Mouse (Mus musculus): ENCODE data around the gene Dusp12. TPM values are rescaled to one million over a fixed set of nuclear protein-coding genes. Genes with fewer than 3 reads are reported as not detected.

Dusp12 gene
- polyA plus RNA-seq, 1 experiment, result 45.9 TPM

- Histone ChIP-seq H3K9me3 (replicated peaks; ENCODE audit: control insufficient read depth, insufficient read depth, low read length, poor library complexity, severe bottlenecking) (no peaks in the 10 kb centered on the region), H3K27me3 (ENCODE audit: control insufficient read depth, insufficient read depth, low read length, poor library complexity, severe bottlenecking) (no peaks in the 10 kb centered on the region), H3K36me3 (ENCODE audit: control insufficient read depth, insufficient read depth, low read length, poor library complexity, severe bottlenecking) (0 out of 2 replicates have a peak, but pooled peaks cover 3% of the 10 kb centered on the region), H3K9ac (ENCODE audit: low read depth, poor library complexity, severe bottlenecking) (peak overlapping the region; percentile 76), H3K4me3 (ENCODE audit: low read depth, low read length) (peak overlapping the region; percentile 98), H3K4me1 (ENCODE audit: control insufficient read depth, insufficient read depth, low read length) (no peaks in the 10 kb centered on the region), H3K27ac (ENCODE audit: insufficient read depth, low read length) (peak overlapping the region; percentile 36; the same call in 1 of the 2 replicates)
- no peak for TF ChIP-seq CTCF (IDR thresholded peaks at IDR 0.05; ENCODE audit: low read depth, low read length)
- peak; percentile 64 for TF ChIP-seq POLR2A (IDR thresholded peaks at IDR 0.05; ENCODE audit: insufficient read depth, low read length)
- TF ChIP-seq EP300 (IDR thresholded peaks at IDR 0.05; ENCODE audit: insufficient read depth, low read depth, low read length), result peak; percentile 56; the same call in 1 of the 2 replicates
Observed at GRCm38 (mm10) chr1:170868107-170868904, 17.0 kb downstream of the Dusp12 start.

GRCm38 (mm10) chr1:170867691-170868105 lies 17.6 kb downstream of the Dusp12 start, which contains the start of gene Atf6:
Gene Atf6 (minus strand): TSS chr1:170867771.
- H3K36me3 ChIP-seq (ENCODE audit: control insufficient read depth, insufficient read depth, low read length, poor library complexity, severe bottlenecking), result no peaks in the 10 kb centered on the region
- no peaks in the 10 kb centered on the region for H3K27me3 ChIP-seq (ENCODE audit: control insufficient read depth, insufficient read depth, low read length, poor library complexity, severe bottlenecking)
- peak within 1 kb of the TSS; percentile 36; the same call in 1 of the 2 replicates for H3K27ac ChIP-seq (ENCODE audit: insufficient read depth, low read length)
- no peaks in the 10 kb centered on the region for H3K9me3 ChIP-seq (replicated peaks; ENCODE audit: control insufficient read depth, insufficient read depth, low read length, poor library complexity, severe bottlenecking)
- no peaks in the 10 kb centered on the region for H3K4me1 ChIP-seq (ENCODE audit: control insufficient read depth, insufficient read depth, low read length)
- H3K4me3 ChIP-seq (ENCODE audit: low read depth, low read length), result peak within 1 kb of the TSS; percentile 98
- TF ChIP-seq POLR2A (IDR thresholded peaks at IDR 0.05; ENCODE audit: insufficient read depth, low read length) (no peak), EP300 (IDR thresholded peaks at IDR 0.05; ENCODE audit: insufficient read depth, low read depth, low read length) (peak; percentile 69; the same call in 1 of the 2 replicates)
- H3K9ac ChIP-seq (ENCODE audit: low read depth, poor library complexity, severe bottlenecking), result peak within 1 kb of the TSS; percentile 76

- no peak overlapping the region for H3K27ac ChIP-seq (ENCODE audit: insufficient read depth, low read length)
- no peaks in the 10 kb centered on the region for H3K4me1 ChIP-seq (ENCODE audit: control insufficient read depth, insufficient read depth, low read length)
Observed at GRCm38 (mm10) chr1:170866992-170867690, 18.2 kb downstream of the Dusp12 start.

GRCm38 (mm10) chr1:170865406-170865805 lies 19.9 kb downstream of the Dusp12 start:
- Histone ChIP-seq H3K4me3 (ENCODE audit: low read depth, low read length) (no peak overlapping the region), H3K9me3 (replicated peaks; ENCODE audit: control insufficient read depth, insufficient read depth, low read length, poor library complexity, severe bottlenecking) (no peaks in the 10 kb centered on the region), H3K27ac (ENCODE audit: insufficient read depth, low read length) (no peak overlapping the region), H3K36me3 (ENCODE audit: control insufficient read depth, insufficient read depth, low read length, poor library complexity, severe bottlenecking) (no peaks in the 10 kb centered on the region), H3K9ac (ENCODE audit: low read depth, poor library complexity, severe bottlenecking) (no peak overlapping the region), H3K27me3 (ENCODE audit: control insufficient read depth, insufficient read depth, low read length, poor library complexity, severe bottlenecking) (no peaks in the 10 kb centered on the region), H3K4me1 (ENCODE audit: control insufficient read depth, insufficient read depth, low read length) (no peaks in the 10 kb centered on the region)
- TF ChIP-seq POLR2A (IDR thresholded peaks at IDR 0.05; ENCODE audit: insufficient read depth, low read length) (no peak), EP300 (IDR thresholded peaks at IDR 0.05; ENCODE audit: insufficient read depth, low read depth, low read length) (no peak), CTCF (IDR thresholded peaks at IDR 0.05; ENCODE audit: low read depth, low read length) (no peak)

More at GRCm38 (mm10) chr1:170866992-170867690, 18.2 kb downstream of the Dusp12 start:
- Histone ChIP-seq H3K9me3 (replicated peaks; ENCODE audit: control insufficient read depth, insufficient read depth, low read length, poor library complexity, severe bottlenecking) (no peaks in the 10 kb centered on the region), H3K4me3 (ENCODE audit: low read depth, low read length) (peak overlapping the region; percentile 98), H3K36me3 (ENCODE audit: control insufficient read depth, insufficient read depth, low read length, poor library complexity, severe bottlenecking) (no peaks in the 10 kb centered on the region), H3K9ac (ENCODE audit: low read depth, poor library complexity, severe bottlenecking) (peak overlapping the region; percentile 76), H3K27me3 (ENCODE audit: control insufficient read depth, insufficient read depth, low read length, poor library complexity, severe bottlenecking) (no peaks in the 10 kb centered on the region)
- no peak for TF ChIP-seq CTCF (IDR thresholded peaks at IDR 0.05; ENCODE audit: low read depth, low read length)
- TF ChIP-seq EP300 (IDR thresholded peaks at IDR 0.05; ENCODE audit: insufficient read depth, low read depth, low read length), result no peak
- no peak for TF ChIP-seq POLR2A (IDR thresholded peaks at IDR 0.05; ENCODE audit: insufficient read depth, low read length)

- Histone ChIP-seq H3K36me3 (ENCODE audit: control insufficient read depth, insufficient read depth, low read length, poor library complexity, severe bottlenecking) (no peaks in the 10 kb centered on the region), H3K27me3 (ENCODE audit: control insufficient read depth, insufficient read depth, low read length, poor library complexity, severe bottlenecking) (no peaks in the 10 kb centered on the region), H3K27ac (ENCODE audit: insufficient read depth, low read length) (no peak overlapping the region), H3K9ac (ENCODE audit: low read depth, poor library complexity, severe bottlenecking) (no peak overlapping the region), H3K4me3 (ENCODE audit: low read depth, low read length) (no peak overlapping the region), H3K4me1 (ENCODE audit: control insufficient read depth, insufficient read depth, low read length) (no peaks in the 10 kb centered on the region), H3K9me3 (replicated peaks; ENCODE audit: control insufficient read depth, insufficient read depth, low read length, poor library complexity, severe bottlenecking) (no peaks in the 10 kb centered on the region)
- TF ChIP-seq CTCF (IDR thresholded peaks at IDR 0.05; ENCODE audit: low read depth, low read length) (no peak), EP300 (IDR thresholded peaks at IDR 0.05; ENCODE audit: insufficient read depth, low read depth, low read length) (no peak), POLR2A (IDR thresholded peaks at IDR 0.05; ENCODE audit: insufficient read depth, low read length) (no peak)
Observed at GRCm38 (mm10) chr1:170864754-170865153, 20.6 kb downstream of the Dusp12 start.
